Mouse (Mus musculus) right cerebral cortex, postnatal 4 days (tissue): ENCODE results near the gene Lta.
A peak's percentile ranks its signal among the peaks of the same experiment; 100 is the strongest.

Source experiments
- DNase-seq: peaks from one replicate; pipeline ENCODE4 v3.0.0-alpha.2; 2022

Gene Lta

GRCm38 (mm10) chr17:35204494-35205379 lies at the start of gene Lta:
Lta (minus strand) TSS chr17:35205351.
- no peak for DNase-seq

DNA sequence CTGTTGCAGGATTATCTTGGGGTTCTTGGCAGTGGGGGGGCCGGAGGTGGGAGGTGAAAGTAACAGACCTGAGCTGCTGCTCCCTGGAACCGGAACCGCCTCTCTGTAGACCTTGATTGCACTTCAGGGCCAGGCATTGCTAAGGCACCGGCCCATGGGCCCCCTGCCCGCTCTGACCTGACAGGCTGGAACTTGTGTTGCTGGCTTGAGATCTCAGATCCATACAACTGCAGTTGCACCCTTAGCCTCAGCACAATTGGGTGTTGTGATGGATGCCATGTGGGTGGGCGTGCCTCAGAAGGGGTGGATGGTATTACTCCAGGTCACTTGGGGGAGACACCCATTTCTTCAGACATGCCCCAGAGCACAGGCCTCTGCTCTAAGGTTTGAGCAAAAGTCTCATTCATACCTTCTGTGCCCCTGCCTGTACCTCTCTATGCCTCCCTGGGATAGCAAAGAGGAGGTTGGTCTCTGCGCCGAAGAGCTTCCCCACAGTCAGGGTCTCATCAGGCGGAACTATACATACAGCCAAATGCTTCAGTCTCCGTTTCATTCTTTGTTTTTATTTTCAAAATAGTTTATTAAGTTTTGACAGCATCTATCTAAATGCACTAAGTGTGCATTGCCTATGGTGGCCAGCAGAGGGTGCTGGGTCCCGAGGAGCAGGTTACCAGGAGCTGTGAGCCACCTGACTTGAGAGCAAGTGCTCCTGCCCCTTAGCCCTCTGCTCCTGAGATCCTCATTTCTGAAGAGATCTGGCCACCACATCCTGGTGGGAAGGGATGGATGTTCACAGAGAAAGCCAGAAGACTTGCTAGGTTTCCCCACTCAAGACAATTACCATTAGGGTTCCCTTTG lies 49.3 kb upstream of the Lta start:
- DNase-seq: peak; percentile 52

GRCm38 (mm10) chr17:35253293-35254093 lies 48.3 kb upstream of the Lta start:
- no peak for DNase-seq

GRCm38 (mm10) chr17:35252619-35253292 lies 47.6 kb upstream of the Lta start:
- no peak for DNase-seq

GRCm38 (mm10) chr17:35251981-35252380 lies 46.8 kb upstream of the Lta start:
- no peak for DNase-seq

- DNase-seq: no peak
Measured at GRCm38 (mm10) chr17:35251162-35251719, 46.1 kb upstream of the Lta start.

DNA sequence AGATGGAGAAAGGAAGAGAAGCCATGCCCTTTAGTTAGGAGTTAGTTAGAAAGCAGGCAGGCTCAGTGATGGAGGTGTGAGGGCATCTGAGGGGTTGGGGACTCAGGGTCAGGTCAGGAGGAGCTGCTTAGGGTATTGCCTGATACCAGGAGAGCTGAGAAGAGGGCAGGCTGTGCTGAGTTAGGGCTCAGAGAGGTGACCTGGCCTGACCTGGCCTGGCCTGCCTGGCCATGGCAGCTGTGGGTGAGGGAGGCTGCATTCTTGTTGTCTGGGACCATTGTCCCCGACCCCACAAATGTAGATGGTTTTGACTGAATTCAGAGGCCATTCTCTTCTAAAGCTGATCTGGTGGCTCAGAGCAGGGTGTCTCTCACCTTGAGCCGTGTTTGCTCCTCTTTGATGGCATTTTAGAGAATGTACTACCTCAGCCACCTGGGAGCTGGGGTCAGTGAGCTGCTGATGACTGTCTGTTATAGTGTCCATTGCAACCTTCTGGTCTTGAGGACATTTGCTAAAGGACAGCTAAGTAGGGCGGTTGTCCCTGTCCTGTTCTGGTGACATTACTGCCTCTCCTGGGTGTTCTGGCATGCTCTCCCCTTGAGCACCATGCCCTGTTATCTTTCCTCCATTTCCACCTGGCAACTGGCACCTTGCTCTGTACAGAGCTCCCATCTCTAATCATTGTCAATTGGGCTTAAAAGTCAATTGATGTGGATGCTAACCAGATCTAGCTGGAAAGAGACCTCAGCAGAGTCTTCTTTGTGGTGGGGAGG lies 45.4 kb upstream of the Lta start:
- DNase-seq: no peak

DNA sequence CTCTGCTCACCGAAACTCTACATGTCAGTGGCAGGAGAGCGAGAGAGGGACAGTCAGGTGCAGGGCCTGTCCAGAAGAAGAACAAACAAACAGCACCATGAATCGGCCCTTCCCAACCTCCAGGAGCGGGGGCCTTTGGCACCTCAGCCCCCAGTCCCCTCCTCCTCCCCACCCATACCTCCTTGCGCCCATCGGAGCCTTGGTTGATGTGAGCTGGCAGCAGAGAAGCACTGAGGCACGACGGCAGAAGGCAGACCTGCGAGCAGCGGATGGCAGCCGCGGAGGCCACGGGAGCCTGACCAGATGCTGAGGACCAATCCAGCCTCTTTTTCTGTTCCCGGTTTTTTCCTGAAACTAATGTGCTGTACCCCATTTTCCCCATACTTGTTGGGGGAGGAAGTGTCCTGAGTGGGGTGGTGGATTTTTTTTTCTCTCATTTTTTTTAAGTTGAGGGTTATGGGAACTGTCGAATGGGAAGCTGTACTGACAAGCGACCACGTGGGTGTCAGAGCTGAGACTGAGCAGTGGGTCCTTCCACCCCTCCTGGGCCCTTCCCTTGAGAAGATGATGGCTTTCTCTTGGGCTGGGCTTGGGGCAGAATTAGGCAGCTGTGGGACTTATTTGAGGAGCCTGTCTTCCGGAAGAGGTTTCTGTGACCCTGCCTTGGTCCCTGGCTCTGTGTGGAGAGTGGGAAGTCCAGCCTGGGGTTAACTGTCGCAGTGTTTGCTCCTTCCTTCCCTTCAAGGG lies 44.5 kb upstream of the Lta start:
- no peak for DNase-seq

DNA sequence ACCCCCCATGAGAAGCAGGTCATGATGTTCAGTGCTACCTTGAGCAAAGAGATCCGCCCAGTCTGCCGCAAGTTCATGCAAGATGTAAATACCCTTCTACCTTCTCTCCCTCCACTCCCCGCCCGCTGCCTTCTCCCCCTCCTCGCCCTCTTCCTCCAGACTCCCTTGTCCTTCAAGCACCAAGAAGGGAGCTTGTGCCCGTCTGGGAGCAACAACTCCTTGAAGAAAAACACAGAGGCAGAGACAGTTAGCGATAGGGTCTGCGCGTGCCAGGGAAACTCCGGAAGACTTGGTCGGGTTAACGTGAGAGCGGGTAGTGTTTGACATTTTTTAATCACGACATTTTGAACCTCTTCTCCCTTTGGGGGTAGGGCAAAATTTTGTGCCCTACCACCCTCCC lies 43.8 kb upstream of the Lta start:
- no peak for DNase-seq

GRCm38 (mm10) chr17:35247144-35247543 lies 42.0 kb upstream of the Lta start:
- no peak for DNase-seq

DNA sequence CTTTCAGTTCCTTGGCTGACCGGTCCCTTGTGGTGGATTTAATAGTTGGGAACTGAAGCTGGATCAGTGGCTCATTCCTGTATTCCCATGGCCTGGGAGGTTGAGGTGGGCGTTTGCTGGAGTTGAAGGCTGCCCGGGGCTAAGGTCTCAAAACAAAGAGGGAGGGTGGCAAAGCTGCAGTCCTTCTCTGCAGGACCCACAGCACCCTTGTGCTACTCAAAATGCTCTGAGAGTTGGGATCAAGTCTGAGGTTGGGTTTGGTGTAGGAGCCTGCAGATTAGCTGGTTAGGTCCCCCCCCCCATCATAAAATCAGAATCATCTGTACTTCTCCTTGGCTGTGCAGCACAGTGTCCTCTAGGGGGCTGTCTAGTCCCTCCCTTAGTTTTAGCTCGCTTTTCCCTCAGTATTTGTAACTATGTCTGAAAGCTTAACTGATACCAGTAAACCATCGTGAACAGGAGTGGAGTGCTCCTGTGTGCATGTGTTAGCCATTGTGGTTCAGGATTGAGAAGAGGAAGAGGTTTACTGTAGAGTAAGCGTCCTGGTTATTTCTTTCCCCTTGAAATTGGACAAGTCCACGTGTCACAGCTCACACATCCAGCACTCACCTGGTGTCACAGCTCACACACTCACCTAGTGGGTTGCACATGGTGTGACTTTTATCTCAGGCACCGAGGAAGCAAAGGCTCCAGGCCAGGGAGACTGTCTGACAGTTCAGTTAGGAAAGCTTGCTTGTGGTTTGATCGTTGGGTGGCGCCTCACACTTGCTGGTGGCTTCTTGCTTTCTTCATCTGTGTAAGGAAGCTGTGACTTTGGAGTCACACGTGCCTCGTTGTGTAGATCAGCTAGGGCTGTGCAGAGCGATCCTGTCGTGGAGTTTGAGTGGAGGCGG lies 40.8 kb upstream of the Lta start:
- no peak for DNase-seq

GRCm38 (mm10) chr17:35244999-35245398 lies 39.8 kb upstream of the Lta start:
- no peak for DNase-seq

DNA sequence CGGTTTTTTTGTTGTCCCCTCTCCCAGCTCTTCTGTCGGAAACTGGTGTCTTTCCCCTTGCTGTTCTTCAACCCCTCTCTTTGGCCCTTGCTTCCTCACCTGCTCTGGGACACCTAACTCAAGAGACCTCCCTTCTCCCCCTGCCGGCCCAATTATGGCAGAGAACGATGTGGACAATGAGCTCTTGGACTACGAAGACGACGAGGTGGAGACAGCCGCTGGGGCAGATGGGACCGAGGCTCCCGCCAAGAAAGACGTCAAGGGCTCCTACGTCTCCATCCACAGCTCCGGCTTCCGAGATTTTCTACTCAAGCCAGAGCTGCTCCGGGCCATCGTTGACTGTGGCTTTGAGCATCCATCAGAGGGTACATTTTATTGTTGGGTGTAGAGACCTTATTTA lies 37.9 kb upstream of the Lta start:
- peak; percentile 61 for DNase-seq

DNA sequence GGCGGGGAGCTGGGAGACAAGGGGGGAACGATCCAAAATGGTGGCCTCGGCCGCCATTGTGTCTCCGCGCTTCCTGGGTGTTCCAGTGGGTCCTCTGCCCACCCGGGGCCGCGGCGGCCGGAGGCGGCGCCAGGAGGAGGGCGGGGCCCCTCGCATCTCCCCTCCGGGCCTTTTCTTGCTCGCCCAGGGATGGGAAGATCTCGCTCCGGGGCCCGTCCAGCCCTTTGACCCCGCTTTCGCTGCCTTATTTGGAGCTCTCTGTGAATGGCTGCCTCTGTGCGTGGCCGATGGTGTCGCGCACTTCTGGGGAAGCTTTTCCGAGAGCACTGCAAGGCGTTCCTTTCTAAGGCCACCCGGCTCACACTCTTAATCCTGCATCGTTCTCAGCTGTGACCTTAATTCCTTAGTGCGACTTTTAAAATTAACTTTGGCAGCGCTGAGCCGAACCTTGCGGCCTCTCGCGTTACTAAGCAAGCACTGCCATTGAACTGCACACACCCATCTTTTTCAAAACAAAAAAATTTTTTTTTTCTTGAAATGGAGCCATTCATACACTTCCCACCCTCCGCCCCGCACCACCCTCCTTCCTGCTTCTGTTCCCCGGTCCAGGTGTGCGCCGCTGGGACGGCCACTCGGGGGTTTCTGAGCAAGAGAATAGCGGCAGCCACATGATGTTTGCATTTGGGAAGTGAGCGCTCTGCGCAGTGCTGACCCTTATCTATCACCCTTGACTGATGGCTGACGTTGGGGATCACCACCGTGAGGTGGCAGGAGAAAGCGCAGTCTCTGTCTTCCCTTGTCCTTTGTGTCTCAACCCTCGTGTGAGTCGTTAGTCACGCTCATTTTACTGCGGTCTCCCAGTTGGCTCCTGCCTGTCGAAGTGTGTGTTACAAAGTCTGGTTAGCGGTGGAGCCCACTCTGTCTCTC lies 37.1 kb upstream of the Lta start:
- peak; percentile 46 for DNase-seq

DNA sequence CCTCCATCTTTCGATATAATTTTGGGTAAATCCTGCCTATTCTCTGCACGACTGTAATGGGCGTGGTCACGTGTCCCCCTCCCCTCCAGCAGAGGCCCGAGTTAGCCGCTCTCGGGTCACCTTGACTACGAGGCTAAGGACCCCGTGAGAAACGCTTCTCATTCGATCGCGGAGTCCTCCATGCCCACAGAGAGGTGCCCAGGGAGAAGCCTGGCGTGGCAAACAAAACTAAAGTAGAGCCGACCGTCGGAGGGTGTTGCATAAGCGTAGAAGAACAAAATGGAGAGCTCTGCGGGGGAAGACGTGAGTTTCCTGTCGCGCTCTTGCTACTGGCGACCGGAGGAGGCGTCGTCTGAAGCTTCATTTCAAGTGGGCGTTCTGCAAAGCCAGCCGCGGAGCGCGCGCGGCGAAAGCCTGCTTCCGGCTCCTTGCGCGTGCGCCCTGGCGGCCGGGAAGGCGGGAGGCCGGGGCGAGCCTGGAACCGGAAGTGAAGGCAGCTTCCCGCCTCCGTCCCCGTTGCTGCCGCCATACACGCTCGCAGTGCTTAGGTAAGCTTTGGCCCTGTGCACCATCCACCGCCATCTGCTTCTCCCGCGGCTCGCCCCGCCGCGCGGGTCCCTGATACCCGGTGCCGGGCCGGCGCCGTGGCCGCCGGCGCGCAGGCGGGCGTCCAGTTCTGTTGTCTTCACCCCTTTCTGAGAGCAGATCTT lies 36.3 kb upstream of the Lta start, which contains the start of gene Ddx39b:
Ddx39b (plus strand) TSS at position 442 of the 710 bp plus-strand sequence.
- DNase-seq: peak; percentile 93

GRCm38 (mm10) chr17:35240384-35241304 lies 35.5 kb upstream of the Lta start:
- DNase-seq: no peak
